Mouse (Mus musculus): ENCODE results near the gene Selenof. TPM values are rescaled to one million over a fixed set of nuclear protein-coding genes. Genes with fewer than 3 reads are reported as not detected.

Gene Selenof
- 485 and 587 TPM in 2 replicates for total RNA-seq (2017)

DNA sequence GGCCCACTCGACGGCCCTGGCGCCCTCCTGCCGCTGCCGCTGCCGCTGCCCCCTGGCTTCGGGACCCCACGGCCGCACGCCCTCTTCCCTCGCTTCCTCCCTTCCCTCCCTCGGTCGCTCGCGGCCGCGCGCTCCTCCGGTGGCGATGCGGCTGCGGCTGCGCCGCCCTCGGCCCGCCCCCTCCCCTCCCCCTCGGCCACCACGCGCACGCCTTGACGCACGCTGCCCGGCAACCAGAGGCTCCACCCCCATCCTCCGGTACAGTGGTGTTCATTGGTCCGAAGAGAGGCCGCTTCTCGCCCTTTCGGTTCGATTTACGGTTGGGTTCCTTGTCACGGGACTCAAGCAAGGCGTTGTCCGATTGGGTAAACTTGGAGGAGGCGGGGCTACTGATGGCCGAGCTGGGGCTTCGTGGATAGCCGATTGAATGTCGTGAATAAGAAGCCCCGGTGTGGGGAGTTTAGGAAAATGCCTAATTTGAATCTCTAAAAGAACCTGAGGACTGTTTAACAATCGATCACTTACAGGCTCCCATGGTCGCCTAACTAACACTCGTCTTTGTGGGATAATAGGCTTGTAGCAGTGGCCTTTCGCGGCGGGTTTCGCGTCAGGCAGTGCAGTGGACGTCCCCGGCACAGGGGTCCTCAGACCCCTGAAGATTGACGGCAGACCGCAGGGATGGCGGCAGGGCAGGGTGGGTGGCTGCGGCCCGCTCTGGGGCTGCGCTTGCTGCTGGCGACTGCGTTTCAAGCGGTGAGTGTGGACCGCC lies at the start of gene Selenof, which contains the start of gene Hs2st1:
Selenof (plus strand) TSS at position 258 of the 769 bp plus-strand sequence.
Hs2st1 (minus strand) TSS at position 135 of the 769 bp plus-strand sequence.
- peak; percentile 97 to 98 for ATAC-seq (replicated peaks in 1 of 2; ENCODE audit: insufficient read depth in 1 of 2, low FRiP score in 2 of 2, low TSS enrichment in 1 of 2, low read depth in 1 of 2, poor library complexity in 2 of 2, severe bottlenecking in 2 of 2)

DNA sequence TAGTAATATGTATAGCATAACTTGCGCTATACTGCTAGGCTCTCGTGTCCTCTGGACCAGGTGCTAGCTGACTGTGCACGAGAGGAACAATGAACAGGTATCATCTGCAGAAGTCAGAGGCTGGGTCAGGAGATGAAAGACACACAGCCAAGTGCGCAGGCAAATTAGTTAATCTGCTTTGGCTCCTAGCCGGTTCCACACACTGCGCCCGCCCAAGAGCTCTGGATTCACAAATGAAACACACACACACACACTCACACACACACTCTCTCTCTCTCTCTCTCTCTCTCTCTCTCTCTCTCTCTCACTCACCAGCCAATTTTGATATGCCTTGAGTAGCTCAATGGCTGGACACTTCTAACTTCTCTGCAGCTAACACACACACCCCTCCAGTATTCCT lies 42.2 kb upstream of the Selenof start:
- ATAC-seq (replicated peaks in 1 of 2; ENCODE audit: insufficient read depth in 1 of 2, low FRiP score in 2 of 2, low TSS enrichment in 1 of 2, low read depth in 1 of 2, poor library complexity in 2 of 2, severe bottlenecking in 2 of 2): no peak

DNA sequence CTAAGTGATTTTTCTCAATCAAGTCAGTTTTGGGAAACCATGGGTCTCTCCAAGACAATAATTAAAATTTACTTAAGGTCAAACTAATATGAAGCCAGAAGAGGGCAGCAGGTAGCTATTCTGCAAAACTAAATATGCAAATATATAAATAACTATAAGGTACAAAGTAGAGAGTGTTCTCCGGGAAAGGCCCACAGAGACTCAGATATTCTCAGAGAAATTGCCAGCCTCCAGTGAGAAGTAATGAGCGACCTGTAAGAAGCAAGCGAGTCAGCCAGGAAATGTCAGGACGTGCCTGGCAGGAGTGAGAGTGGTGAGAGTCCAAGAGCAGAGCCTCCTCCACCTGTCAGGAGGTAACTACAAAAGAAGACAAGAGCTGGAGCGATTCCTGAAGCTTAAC lies 39.1 kb upstream of the Selenof start:
- peak; percentile 42 to 56; a peak in 2 of 4 replicates for ATAC-seq (replicated peaks in 1 of 2; ENCODE audit: insufficient read depth in 1 of 2, low FRiP score in 2 of 2, low TSS enrichment in 1 of 2, low read depth in 1 of 2, poor library complexity in 2 of 2, severe bottlenecking in 2 of 2)

DNA sequence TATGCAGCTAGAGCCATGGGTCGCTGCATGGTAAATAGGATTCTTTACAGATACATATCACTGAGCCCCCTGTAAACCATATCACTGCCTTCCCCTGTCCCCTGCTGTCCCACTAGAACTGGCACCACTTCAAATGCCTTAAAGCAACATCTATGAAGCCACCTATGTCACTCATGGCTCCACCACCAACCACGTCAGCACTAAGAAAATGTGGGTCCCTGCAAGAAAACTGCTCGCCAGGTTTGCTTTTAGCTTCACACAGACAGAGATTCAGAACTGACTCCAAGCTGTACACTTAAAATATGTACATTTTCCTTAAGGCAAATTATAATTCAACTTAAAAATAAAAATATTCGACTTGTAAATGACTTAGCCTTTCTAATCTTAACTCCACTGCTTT lies 35.0 kb upstream of the Selenof start:
- ATAC-seq (replicated peaks in 1 of 2; ENCODE audit: insufficient read depth in 1 of 2, low FRiP score in 2 of 2, low TSS enrichment in 1 of 2, low read depth in 1 of 2, poor library complexity in 2 of 2, severe bottlenecking in 2 of 2): no peak

DNA sequence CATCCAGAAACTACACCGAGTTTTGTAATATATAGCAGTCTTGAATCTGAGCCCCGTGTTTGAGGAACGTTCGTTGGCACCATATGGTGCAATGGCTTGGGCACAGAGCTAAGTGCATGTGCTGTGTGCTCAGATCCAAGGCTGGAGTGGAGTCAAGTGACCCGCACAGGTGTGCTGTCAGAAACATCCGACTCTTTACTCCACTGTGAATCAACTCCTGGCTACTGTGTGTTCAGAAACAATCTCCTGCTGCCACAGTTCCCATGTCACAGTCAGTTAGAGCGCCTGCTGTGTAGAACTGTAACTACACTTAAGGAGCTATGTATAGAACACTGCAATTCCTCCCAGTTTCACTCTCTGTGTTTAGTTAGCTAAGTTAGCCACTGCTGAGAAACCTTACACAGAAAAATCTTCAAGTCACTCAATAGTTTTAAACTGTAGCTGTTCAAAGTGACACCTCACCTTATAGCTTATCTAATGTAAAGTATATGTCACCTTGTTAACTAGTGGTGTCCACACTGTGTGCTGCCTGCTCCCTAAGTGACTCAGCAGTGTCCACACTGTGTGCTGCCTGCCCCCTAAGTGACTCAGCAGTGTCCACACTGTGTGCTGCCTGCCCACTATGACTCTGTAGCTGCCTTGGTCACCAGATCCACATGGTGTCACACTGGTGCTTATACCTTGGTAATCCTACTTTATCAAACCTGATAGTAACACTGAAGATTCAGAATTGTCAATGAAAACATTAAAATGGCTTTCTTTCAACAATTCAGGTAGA lies 32.8 kb upstream of the Selenof start:
- 0 out of 4 replicates have a peak, but pooled peaks of 1 of the 2 experiments have one; percentile 53 for ATAC-seq (replicated peaks in 1 of 2; ENCODE audit: insufficient read depth in 1 of 2, low FRiP score in 2 of 2, low TSS enrichment in 1 of 2, low read depth in 1 of 2, poor library complexity in 2 of 2, severe bottlenecking in 2 of 2)

DNA sequence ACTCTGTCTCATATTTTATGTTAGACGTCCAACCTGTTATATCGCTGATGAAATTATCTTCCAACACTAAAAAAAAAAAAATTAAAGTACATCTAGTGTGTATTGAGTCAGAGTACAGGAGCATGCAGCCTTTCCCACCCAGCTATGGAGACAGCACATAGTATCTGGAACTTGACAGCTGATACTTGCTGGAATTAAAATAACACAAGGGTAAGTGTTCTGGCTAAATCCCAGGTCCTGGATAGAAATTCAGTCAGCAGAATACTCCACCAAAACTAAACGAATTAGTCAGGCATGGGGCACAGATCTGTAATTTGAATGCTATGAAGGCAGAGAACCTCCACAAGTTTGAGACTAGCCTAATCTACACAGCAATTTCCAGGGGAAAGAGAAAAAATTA lies 31.1 kb upstream of the Selenof start:
- no peak for ATAC-seq (replicated peaks in 1 of 2; ENCODE audit: insufficient read depth in 1 of 2, low FRiP score in 2 of 2, low TSS enrichment in 1 of 2, low read depth in 1 of 2, poor library complexity in 2 of 2, severe bottlenecking in 2 of 2)

DNA sequence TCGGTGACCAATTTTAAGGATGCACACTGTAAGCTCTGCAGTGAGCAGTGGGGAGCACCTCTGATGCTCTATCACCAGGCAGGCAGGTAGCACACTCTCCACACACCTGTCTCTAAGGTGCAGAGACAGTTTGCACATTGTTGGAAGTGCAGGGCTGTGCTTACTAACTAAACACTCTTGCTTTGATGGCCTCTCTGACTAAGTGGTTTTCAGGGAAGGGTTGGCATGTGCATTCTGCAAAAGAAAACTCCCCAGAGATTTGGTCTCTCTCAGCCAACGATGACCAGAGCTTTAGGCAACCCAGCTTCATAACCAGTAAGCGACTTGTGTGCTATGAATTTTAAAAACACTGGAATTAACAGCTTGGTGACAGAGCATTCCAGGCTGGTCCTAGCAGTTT lies 29.3 kb upstream of the Selenof start:
- no peak for ATAC-seq (replicated peaks in 1 of 2; ENCODE audit: insufficient read depth in 1 of 2, low FRiP score in 2 of 2, low TSS enrichment in 1 of 2, low read depth in 1 of 2, poor library complexity in 2 of 2, severe bottlenecking in 2 of 2)

DNA sequence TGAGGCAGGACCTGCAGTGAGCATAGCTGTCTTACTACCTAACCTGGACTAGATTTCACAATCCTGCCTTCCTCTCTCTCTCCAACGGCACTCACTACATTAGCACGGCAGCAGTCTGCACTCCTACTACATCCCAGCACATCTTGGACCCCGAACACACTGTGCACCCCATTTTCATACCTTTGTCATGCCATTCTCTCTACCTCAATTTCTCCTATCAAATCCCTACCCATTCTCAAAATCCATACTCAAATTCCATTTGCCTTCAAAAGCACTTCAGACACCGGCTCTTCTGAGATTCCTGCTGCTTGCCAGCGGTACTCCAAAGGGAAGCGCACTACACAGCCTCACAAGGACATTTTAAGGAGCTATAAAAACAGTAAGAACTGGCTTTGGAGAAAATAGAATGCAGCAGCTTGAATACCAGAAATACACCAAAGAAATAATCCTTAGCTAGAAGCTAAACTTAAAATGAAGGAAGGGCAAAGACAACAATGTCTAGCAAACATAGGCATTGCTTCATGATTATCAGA lies 28.1 kb upstream of the Selenof start:
- no peak for ATAC-seq (replicated peaks in 1 of 2; ENCODE audit: insufficient read depth in 1 of 2, low FRiP score in 2 of 2, low TSS enrichment in 1 of 2, low read depth in 1 of 2, poor library complexity in 2 of 2, severe bottlenecking in 2 of 2)

DNA sequence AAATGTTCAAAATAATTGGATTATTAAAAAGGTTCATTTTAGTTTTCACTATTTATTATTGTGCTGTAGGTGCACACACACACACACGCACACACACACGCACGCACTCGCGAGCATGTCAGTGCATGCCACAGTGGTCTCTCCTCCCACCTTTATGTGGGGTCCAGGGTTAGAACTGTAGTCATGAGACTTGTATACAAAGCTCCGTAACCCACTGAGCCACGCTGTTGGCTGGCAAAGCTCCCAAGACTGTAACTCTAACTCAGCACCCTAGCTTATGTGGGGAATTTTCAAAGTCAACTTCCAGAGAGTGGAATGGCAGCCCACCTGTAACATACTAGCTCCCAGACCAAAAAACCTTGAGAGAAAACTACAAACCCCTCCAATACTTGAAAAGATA lies 25.0 kb upstream of the Selenof start:
- ATAC-seq (replicated peaks in 1 of 2; ENCODE audit: insufficient read depth in 1 of 2, low FRiP score in 2 of 2, low TSS enrichment in 1 of 2, low read depth in 1 of 2, poor library complexity in 2 of 2, severe bottlenecking in 2 of 2): no peak

DNA sequence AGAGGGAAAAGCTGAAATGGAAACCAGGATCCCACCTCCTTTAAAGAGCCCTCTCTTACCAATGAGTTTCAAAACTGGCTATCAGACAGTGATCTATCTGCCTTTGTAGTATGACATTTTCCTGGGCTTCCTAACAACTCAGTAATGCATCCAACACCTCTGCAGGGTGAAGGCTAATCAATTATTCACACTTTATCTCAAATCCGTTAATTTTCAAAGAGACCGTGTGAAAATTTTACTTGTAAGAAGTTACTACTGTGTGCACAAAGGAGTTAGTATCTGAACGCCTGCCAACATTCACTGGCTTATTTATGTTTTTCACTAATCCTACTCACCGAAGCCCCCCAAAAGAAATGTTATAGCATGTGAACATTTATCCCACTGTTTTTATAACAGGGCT lies 24.3 kb upstream of the Selenof start:
- no peak for ATAC-seq (replicated peaks in 1 of 2; ENCODE audit: insufficient read depth in 1 of 2, low FRiP score in 2 of 2, low TSS enrichment in 1 of 2, low read depth in 1 of 2, poor library complexity in 2 of 2, severe bottlenecking in 2 of 2)

DNA sequence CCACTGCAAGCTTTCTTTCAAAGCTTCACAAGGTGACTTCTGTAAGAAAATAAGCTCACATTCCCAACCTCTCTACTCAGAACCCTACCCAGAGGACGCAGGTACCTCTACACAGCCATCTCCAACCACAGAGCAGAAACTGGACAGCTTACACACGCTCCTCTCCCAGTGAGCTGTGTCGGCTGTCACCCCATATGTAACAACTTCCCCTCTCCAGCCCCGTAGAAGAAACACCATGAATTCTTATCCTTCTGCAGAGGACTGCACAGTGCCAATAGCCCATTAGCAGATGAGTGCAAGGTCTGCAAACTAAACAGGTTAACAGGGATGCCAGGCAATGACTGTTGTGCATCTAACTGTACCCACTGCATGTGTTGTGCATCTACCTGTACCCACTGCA lies 23.6 kb upstream of the Selenof start:
- peak; percentile 49 to 51; a peak in 3 of 4 replicates for ATAC-seq (replicated peaks in 1 of 2; ENCODE audit: insufficient read depth in 1 of 2, low FRiP score in 2 of 2, low TSS enrichment in 1 of 2, low read depth in 1 of 2, poor library complexity in 2 of 2, severe bottlenecking in 2 of 2)

DNA sequence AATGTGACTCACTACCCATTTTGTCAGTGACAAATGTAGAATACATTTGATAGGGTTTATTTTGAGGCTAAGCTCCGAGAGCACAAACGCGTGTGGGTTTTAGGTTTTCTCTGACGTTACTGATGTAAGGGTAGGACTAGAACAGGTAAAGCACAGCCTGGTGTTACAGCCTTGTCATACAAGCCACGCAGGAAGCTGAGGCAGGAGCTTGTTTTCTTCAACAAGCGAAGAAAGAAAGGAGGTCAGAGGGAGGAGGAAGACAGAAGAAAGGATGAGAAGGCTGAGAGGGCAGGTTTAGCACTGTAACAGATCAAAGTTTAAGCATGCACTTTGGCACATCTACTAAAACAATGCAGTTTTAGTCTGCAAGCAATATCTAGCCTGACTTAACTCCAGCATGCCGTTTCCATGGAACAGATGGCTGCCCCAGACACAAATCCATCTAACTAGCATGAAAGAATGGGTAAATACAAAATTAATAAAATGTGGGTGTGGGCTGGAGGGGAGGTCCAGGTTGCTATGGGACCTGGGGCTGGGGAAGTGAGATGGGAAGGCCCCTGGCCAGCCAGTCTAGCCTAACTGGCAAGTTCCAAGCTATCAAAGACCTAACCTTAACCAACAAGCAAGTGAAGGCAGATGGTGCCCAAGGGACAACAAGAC lies 21.8 kb upstream of the Selenof start:
- ATAC-seq (replicated peaks in 1 of 2; ENCODE audit: insufficient read depth in 1 of 2, low FRiP score in 2 of 2, low TSS enrichment in 1 of 2, low read depth in 1 of 2, poor library complexity in 2 of 2, severe bottlenecking in 2 of 2): no peak

DNA sequence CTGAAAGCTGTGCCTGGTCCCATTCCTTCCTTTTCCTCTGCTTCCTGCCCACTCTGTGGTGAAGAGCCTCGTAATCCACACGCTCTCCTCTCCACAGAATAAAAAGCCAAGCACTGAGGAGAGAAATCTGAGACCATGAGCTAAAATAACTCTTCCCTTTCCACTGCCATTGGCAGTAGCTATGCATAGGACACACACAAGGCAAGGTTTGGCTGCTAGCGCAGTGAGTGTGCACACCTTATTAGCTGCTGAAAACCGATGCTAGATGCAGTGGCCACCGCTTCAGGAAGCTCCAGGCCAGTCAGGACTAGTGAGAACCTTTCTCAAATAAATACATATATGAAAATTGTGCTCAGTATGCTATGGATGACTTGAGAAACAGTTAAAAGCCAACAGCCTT lies 20.1 kb upstream of the Selenof start:
- no peak for ATAC-seq (replicated peaks in 1 of 2; ENCODE audit: insufficient read depth in 1 of 2, low FRiP score in 2 of 2, low TSS enrichment in 1 of 2, low read depth in 1 of 2, poor library complexity in 2 of 2, severe bottlenecking in 2 of 2)

DNA sequence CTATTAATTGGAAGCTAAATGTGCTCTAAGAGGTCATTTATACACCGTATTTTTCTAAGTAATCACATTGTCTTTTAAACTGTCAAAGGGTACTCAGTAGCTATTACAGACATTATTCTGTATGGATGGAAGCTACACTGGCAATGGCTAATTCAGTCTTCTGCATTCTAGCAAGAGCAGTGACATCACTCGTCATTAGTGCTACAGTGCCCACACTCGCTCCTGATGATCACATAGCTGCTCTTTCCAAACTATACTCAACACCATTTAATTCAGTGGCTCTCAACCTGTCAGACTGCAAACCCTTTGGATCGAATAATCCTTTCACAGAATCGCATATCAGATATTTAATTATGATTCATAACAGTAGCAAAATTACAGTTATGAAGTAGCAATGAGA lies 19.4 kb upstream of the Selenof start:
- ATAC-seq (replicated peaks in 1 of 2; ENCODE audit: insufficient read depth in 1 of 2, low FRiP score in 2 of 2, low TSS enrichment in 1 of 2, low read depth in 1 of 2, poor library complexity in 2 of 2, severe bottlenecking in 2 of 2): no peak

DNA sequence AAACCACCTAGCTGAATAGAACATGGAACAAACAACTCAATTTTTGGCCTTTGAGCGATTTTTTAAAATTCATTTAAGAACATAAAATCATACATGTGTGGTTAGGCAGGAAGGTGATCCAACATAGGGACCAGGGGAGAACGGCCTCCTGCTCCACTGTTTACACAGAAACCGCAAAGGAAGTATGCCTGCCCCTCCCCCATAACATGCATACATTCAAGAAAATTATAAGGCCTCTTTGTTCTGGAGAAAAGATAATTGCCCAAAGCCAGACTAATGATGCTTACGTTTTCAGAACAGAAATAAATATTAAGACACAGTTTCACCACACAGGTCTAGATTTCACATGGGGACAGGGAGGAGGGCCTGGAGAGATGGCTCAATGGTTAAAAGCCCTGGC lies 18.7 kb upstream of the Selenof start:
- peak in 1 of 2 experiments; percentile 23; a peak in 1 of 4 replicates for ATAC-seq (replicated peaks in 1 of 2; ENCODE audit: insufficient read depth in 1 of 2, low FRiP score in 2 of 2, low TSS enrichment in 1 of 2, low read depth in 1 of 2, poor library complexity in 2 of 2, severe bottlenecking in 2 of 2)

DNA sequence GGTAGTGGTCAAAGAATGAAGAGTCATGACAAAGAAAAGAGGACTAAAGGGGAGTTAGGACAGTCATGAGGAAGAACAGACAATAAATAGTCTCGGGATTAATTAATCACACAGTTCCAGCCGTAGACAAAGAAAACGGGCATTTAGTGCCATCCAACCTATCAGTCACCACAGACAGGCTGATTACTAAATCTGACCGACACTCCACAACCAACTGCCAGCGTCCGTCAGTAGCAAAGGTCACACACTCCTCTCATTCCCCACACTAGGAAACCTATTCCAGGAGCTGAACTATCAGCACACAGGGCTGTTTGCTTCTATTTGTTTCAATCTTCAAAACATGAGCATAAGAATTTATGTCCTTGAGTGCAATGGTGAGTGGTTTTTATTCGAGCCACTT lies 16.2 kb upstream of the Selenof start:
- ATAC-seq (replicated peaks in 1 of 2; ENCODE audit: insufficient read depth in 1 of 2, low FRiP score in 2 of 2, low TSS enrichment in 1 of 2, low read depth in 1 of 2, poor library complexity in 2 of 2, severe bottlenecking in 2 of 2): no peak

DNA sequence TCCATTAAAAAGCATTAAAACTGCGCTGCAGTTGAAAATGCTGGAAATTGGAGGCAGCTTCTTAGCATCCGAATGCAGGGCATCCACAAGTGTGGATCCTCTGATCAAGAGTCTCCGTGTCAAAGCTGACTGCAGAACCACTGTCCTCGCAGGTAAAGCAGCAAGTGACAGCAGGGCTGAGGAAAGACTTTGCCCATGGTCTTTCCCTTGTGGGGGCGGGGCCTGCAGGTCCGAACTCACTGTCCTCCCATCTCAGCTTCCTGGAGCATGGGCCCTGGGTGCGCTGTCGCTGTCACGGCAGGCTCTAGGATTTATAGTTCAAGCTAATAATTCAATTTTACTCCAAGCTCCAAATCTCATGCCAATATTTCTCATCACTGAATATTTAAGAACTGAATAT lies 15.6 kb upstream of the Selenof start:
- ATAC-seq (replicated peaks in 1 of 2; ENCODE audit: insufficient read depth in 1 of 2, low FRiP score in 2 of 2, low TSS enrichment in 1 of 2, low read depth in 1 of 2, poor library complexity in 2 of 2, severe bottlenecking in 2 of 2): no peak

DNA sequence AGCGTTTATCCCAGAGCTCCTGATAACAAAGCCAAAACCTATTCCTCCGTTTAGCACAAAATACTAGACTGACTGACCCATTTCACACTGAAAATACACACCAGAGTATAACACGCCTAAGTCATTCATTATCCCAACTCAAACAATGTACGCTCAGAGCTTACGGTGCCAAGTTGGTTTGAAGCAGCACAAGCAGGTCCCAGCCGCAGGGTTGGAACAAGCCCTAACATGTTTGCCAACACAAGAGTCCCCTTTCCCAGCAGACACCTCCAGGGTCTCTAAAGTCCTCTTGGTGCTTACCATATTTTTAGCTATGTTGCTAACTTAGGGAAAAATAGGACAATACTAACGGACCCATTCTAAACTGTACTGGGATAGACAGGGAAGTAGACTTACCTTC lies 15.0 kb upstream of the Selenof start:
- ATAC-seq (replicated peaks in 1 of 2; ENCODE audit: insufficient read depth in 1 of 2, low FRiP score in 2 of 2, low TSS enrichment in 1 of 2, low read depth in 1 of 2, poor library complexity in 2 of 2, severe bottlenecking in 2 of 2): no peak
